Mouse (Mus musculus) small intestine, adult 2 months (tissue): ENCODE results near the gene Cnbp. TPM values are rescaled to one million over a fixed set of nuclear protein-coding genes. Genes with fewer than 3 reads are reported as not detected.

ENCODE experiments used
- H3K27ac ChIP-seq: fragments of 200-500 bp; 2 replicates; pipeline ENCODE4 v1.5.1; 2012; ENCODE audit warnings: low read depth, low read length, control low read depth, inconsistent platforms; ENCODE audit not compliant: insufficient read depth
- H3K27me3 ChIP-seq: fragments of 200-500 bp; 2 replicates; pipeline ENCODE4 v1.6.1; 2012; ENCODE audit warnings: mild to moderate bottlenecking, moderate library complexity, low read length, inconsistent platforms; ENCODE audit not compliant: control insufficient read depth, insufficient read depth
- H3K36me3 ChIP-seq: fragments of 200-500 bp; 2 replicates; pipeline ENCODE4 v1.6.1; 2012; ENCODE audit warnings: mild to moderate bottlenecking, low read length, control low read depth, inconsistent platforms; ENCODE audit not compliant: control insufficient read depth, insufficient read depth
- H3K4me1 ChIP-seq: fragments of 200-500 bp; 2 replicates; pipeline ENCODE4 v1.6.1; 2012; ENCODE audit warnings: low read length, inconsistent platforms, mixed read lengths; ENCODE audit not compliant: control insufficient read depth, insufficient read depth, insufficient read length
- H3K4me3 ChIP-seq: fragments of 200-500 bp; 2 replicates; pipeline ENCODE4 v1.5.1; 2012; ENCODE audit warnings: low read depth, mild to moderate bottlenecking, control low read depth, inconsistent platforms, low read length, moderate library complexity
- CTCF ChIP-seq: fragments of 200-500 bp; IDR thresholded peaks from 2 replicates; pipeline ENCODE4 v1.5.1; 2012; ENCODE audit warnings: low read depth, mild to moderate bottlenecking, control low read depth, inconsistent platforms, low read length, moderate library complexity, mixed read lengths; ENCODE audit not compliant: insufficient replicate concordance, insufficient read length; ENCODE audit errors: extremely low read depth
- POLR2A ChIP-seq: fragments of 200-500 bp; IDR thresholded peaks from 2 replicates; pipeline ENCODE4 v1.6.1; 2012; ENCODE audit warnings: low read depth, mild to moderate bottlenecking, control low read depth, inconsistent platforms, low read length, moderate library complexity
- WGBS: fragments of 180-500 bp; shearing (Covaris S2); methylation state at CpG from one replicate; pipeline ENCODE4 v1.1.7; 2018; 5-methylcytosine and 5-hydroxymethylcytosine counted together
- polyA plus RNA-seq: library from polyadenylated mRNA; depleted of rRNA; stranded (reverse); fragments of >200 nt; gene quantifications from 2 replicates; pipeline ENCODE4 v1.2.3, GENCODE M21; 2012

Gene Cnbp
- polyA plus RNA-seq, 1 experiment, result 77.3 TPM

DNA sequence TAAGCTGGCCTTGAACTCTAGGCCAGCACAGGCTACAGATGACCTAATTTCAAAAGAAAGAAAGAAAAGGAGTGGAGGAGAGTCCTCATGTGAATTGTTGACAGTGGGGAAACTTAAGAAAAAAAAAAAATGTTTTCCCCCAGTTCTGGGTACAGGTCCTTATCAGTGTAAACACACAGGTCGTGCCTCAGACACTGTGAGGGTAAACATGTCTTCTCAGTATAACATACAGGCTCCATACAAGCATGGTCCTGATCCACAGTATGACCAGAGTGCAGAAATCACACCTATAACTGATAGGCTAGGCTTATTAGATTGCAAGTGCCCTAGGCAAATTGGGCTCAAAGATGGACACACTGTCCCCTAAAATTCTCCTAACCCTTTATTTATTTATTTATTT lies 19.5 kb upstream of the Cnbp start:
- H3K36me3 ChIP-seq, result no peaks in the 10 kb centered on the region
- H3K27ac ChIP-seq, result no peak overlapping the region
- no peak for TF ChIP-seq POLR2A
- no peak for TF ChIP-seq CTCF
- H3K4me3 ChIP-seq, result no peak overlapping the region
- 19% methylated on average over 1 of the region's 1 CpGs for WGBS
- H3K27me3 ChIP-seq, result no peaks in the 10 kb centered on the region
- H3K4me1 ChIP-seq, result peaks cover 21% of the 10 kb centered on the region

- Histone ChIP-seq H3K4me3 (no peak overlapping the region), H3K36me3 (no peaks in the 10 kb centered on the region), H3K27me3 (no peaks in the 10 kb centered on the region), H3K27ac (peak overlapping the region; percentile 87), H3K4me1 (peaks cover 14% of the 10 kb centered on the region)
- no peak for TF ChIP-seq CTCF
- TF ChIP-seq POLR2A, result 0 out of 2 replicates have a peak, but pooled peaks have one; percentile 6
- 23% methylated on average over 9 of the region's 9 CpGs for WGBS
Measured at GRCm38 (mm10) chr6:87868871-87869506, 18.1 kb upstream of the Cnbp start.

DNA sequence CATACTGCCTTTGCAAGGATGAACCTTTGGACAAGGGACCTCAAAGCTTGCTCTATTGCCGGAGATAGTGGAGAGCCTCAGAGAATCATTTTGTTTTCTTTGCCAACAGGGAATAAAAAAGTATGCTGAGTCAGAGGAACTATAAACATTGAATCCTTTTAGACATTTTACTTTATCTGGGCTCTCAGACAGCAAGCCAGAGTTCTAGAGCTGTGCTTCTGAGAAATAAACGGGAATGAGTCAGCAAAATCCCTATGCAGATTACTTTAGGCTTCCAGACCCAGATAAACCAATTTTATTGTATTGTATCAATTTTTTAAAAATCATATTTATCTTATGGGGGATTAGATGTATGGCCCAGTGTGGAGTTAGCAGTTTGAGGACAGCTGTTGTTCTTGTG lies 16.4 kb upstream of the Cnbp start:
- WGBS, result 35% methylated on average over 2 of the region's 2 CpGs

GRCm38 (mm10) chr6:87866211-87866610 lies 15.3 kb upstream of the Cnbp start:
- Histone ChIP-seq H3K27ac (no peak overlapping the region), H3K27me3 (no peaks in the 10 kb centered on the region), H3K4me3 (no peak overlapping the region), H3K4me1 (peaks cover 8% of the 10 kb centered on the region), H3K36me3 (no peaks in the 10 kb centered on the region)
- no peak for TF ChIP-seq CTCF
- no peak for TF ChIP-seq POLR2A
- 87% methylated on average over 6 of the region's 6 CpGs for WGBS

More for the DNA sequence above, 16.4 kb upstream of the Cnbp start:
- Histone ChIP-seq H3K4me1 (peaks cover 8% of the 10 kb centered on the region), H3K27ac (no peak overlapping the region), H3K27me3 (no peaks in the 10 kb centered on the region), H3K4me3 (no peak overlapping the region), H3K36me3 (no peaks in the 10 kb centered on the region)
- TF ChIP-seq CTCF (no peak), POLR2A (no peak)

DNA sequence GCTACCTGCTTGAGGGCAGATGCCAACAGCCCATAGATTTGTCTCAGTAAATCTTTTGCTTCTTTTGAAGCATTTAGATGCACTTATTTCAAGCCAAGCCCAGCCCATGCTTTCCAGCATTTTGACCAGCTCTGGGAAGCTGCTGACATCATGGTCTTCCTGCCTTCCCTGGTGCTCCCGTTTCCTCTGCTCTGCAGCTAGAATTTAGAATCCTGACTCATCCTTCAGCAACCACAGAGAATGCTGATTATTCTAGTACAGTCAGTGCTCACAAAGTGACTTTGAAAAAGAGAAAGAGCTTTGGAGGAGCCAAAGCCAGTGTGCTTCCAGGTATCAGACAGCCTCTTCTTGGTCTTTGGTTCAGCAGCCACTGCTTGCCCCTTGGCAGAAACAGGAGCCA lies 6.2 kb upstream of the Cnbp start:
- no peak overlapping the region for H3K4me3 ChIP-seq
- 44% methylated on average over 1 of the region's 1 CpGs for WGBS
- no peak for TF ChIP-seq CTCF
- no peak for TF ChIP-seq POLR2A
- H3K27ac ChIP-seq, result no peak overlapping the region
- H3K36me3 ChIP-seq, result no peaks in the 10 kb centered on the region
- H3K4me1 ChIP-seq, result no peaks in the 10 kb centered on the region
- no peaks in the 10 kb centered on the region for H3K27me3 ChIP-seq

DNA sequence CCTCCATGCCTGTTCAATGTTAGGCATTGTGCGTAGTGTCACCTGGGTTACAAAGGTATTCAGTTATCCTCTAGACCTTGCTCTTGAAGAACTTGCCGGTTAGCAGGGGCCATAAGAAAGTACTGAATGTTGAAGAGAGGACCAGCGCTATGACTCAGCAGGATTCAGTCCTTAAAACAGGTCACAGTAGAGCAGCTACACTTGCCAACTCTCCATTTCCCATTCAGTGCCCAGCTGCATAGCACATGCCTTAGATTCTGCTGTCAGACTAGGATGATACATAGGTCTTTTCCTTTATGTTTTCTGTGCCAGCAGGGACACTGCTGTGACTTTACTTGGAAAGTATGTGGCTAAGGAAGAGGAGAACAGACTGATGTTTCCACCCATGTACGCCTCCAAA lies 2.5 kb upstream of the Cnbp start:
- TF ChIP-seq CTCF (no peak), POLR2A (no peak)
- Histone ChIP-seq H3K4me1 (peaks cover 7% of the 10 kb centered on the region; the same call in 1 of the 2 replicates), H3K27ac (no peak overlapping the region), H3K4me3 (no peak overlapping the region), H3K27me3 (no peaks in the 10 kb centered on the region), H3K36me3 (no peaks in the 10 kb centered on the region)
- WGBS, result 74% methylated on average over 4 of the region's 4 CpGs

DNA sequence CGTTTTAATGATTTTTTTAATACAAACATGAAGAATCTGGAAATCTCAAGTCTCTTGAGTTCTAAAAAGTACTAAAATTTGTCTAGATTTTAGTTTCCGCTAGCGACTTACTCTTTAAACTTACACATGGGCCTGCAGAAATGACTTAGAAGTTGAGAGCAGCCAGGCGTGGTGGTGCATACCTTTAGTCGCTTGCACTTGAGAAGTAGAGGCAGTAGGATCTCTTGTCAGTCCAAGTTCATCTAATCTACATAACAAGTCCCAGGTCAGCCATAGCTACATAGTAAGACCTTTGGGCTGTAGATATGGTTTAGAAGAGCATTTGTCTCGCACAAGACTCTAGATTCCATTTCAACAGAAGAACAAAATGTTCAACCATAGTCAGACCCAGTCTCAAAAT lies 965 bp upstream of the Cnbp start:
- no peak overlapping the region for H3K4me3 ChIP-seq

More for the DNA sequence above, 965 bp upstream of the Cnbp start:
- 85% methylated on average over 6 of the region's 6 CpGs for WGBS
- peaks cover 7% of the 10 kb centered on the region; the same call in 1 of the 2 replicates for H3K4me1 ChIP-seq
- TF ChIP-seq CTCF, result no peak
- TF ChIP-seq POLR2A, result no peak
- H3K36me3 ChIP-seq, result no peaks in the 10 kb centered on the region
- H3K27me3 ChIP-seq, result no peaks in the 10 kb centered on the region
- no peak overlapping the region for H3K27ac ChIP-seq
